ENCODE assay signal across 8 mouse cellular contexts in genomic region chr1:135374175-135374867, GRCm38 (mm10). TPM values are rescaled to one million over a fixed set of nuclear protein-coding genes. Genes with fewer than 3 reads are reported as not detected.
DNase-seq lines count a peak whose midpoint lies in the region; ATAC-seq and TF ChIP-seq lines count a peak whose summit lies in the region.

No protein-coding gene starts in this region.

- H3K4me3 ChIP-seq in liver, adult 2 months (ENCODE audit: insufficient read depth, low read depth, low read length): peak overlapping the region; percentile 55
- H3K4me3 ChIP-seq in brown adipose tissue, adult 24 weeks (ENCODE audit: insufficient read depth, low read depth, low read length): peak overlapping the region; percentile 62
- H3K4me3 ChIP-seq in forebrain, embryonic 16.5 days (replicated peaks; ENCODE audit: low read length): peak overlapping the region; percentile 88
- H3K4me3 ChIP-seq in kidney, embryonic 16.5 days (ENCODE audit: low read length): peak overlapping the region; percentile 72
- H3K4me3 ChIP-seq in midbrain, embryonic 16.5 days (ENCODE audit: low read depth, low read length): peak overlapping the region; percentile 86

- no peak for TF ChIP-seq POLR2A in liver, adult 2 months (IDR thresholded peaks at IDR 0.05; ENCODE audit: extremely low read depth, insufficient read depth, low read length)

- DNase-seq in liver, adult 2 months (ENCODE audit: extremely low read depth, low read depth, low spot score): no peak
- no peak for DNase-seq in liver
- no peak for DNase-seq in spleen, adult 12 weeks (ENCODE audit: low spot score)

- no peaks in the 10 kb centered on the region for H3K79me2 ChIP-seq in liver, adult 2 months (ENCODE audit: control insufficient read depth, insufficient read depth, low read length)

- H3K27ac ChIP-seq in liver, adult 2 months (replicated peaks; ENCODE audit: insufficient read depth, low read depth, low read length): no peak overlapping the region
- no peak overlapping the region for H3K27ac ChIP-seq in brown adipose tissue, adult 24 weeks (replicated peaks; ENCODE audit: low read depth, low read length)
- peak overlapping the region; percentile 56; the same call in 1 of the 2 replicates for H3K27ac ChIP-seq in forebrain, embryonic 16.5 days (ENCODE audit: low read length)
- H3K27ac ChIP-seq in kidney, embryonic 16.5 days (ENCODE audit: low read length): peak overlapping the region; percentile 75
- peak overlapping the region; percentile 82 for H3K27ac ChIP-seq in midbrain, embryonic 16.5 days (ENCODE audit: low read length)

- no peak for TF ChIP-seq CTCF in liver, adult 2 months (IDR thresholded peaks at IDR 0.05; ENCODE audit: low read depth, low read length)

- H3K4me1 ChIP-seq in liver, adult 2 months (ENCODE audit: control insufficient read depth, insufficient read depth, low read length): 0 out of 2 replicates have a peak, but pooled peaks cover 2% of the 10 kb centered on the region
- no peaks in the 10 kb centered on the region for H3K4me1 ChIP-seq in brown adipose tissue, adult 24 weeks (ENCODE audit: control insufficient read depth, insufficient read depth, insufficient read length, low read length)
- peaks cover 35% of the 10 kb centered on the region for H3K4me1 ChIP-seq in forebrain, embryonic 16.5 days (replicated peaks; ENCODE audit: control insufficient read depth, insufficient read depth, low read length)
- peaks cover 21% of the 10 kb centered on the region for H3K4me1 ChIP-seq in kidney, embryonic 16.5 days (ENCODE audit: insufficient read depth, low read length)
- peaks cover 33% of the 10 kb centered on the region for H3K4me1 ChIP-seq in midbrain, embryonic 16.5 days (ENCODE audit: control insufficient read depth, insufficient read depth, low read length)

- ATAC-seq in forebrain, embryonic 16.5 days: no peak
- no peak; the same call in 1 of the 2 replicates for ATAC-seq in kidney, embryonic 16.5 days (ENCODE audit: low FRiP score, low TSS enrichment)
- ATAC-seq in midbrain, embryonic 16.5 days: peak; percentile 50
- ATAC-seq in activated CD4-positive, CD25-positive, alpha-beta regulatory T cell, adult 4 months: no peak

- peak overlapping the region; percentile 72 for H3K4me2 ChIP-seq in forebrain, embryonic 16.5 days (ENCODE audit: low read length)
- H3K4me2 ChIP-seq in kidney, embryonic 16.5 days (replicated peaks; ENCODE audit: low read depth, low read length): peak overlapping the region; percentile 96
- H3K4me2 ChIP-seq in midbrain, embryonic 16.5 days (ENCODE audit: low read length): peak overlapping the region; percentile 76

- no peaks in the 10 kb centered on the region for H3K9me3 ChIP-seq in forebrain, embryonic 16.5 days (ENCODE audit: control insufficient read depth, low read length)
- no peaks in the 10 kb centered on the region for H3K9me3 ChIP-seq in kidney, embryonic 16.5 days (ENCODE audit: low read length)
- no peaks in the 10 kb centered on the region for H3K9me3 ChIP-seq in midbrain, embryonic 16.5 days (replicated peaks; ENCODE audit: control insufficient read depth, low read length, poor library complexity, severe bottlenecking)

- no peaks in the 10 kb centered on the region for H3K27me3 ChIP-seq in liver, adult 2 months (ENCODE audit: control insufficient read depth, insufficient read depth, low read length)
- H3K27me3 ChIP-seq in forebrain, embryonic 16.5 days (replicated peaks; ENCODE audit: control insufficient read depth, insufficient read depth, low read length): no peaks in the 10 kb centered on the region
- no peaks in the 10 kb centered on the region for H3K27me3 ChIP-seq in kidney, embryonic 16.5 days (ENCODE audit: insufficient read depth, low read length)
- H3K27me3 ChIP-seq in midbrain, embryonic 16.5 days (ENCODE audit: control insufficient read depth, insufficient read depth, low read depth, low read length): no peaks in the 10 kb centered on the region

- H3K36me3 ChIP-seq in liver, adult 2 months (ENCODE audit: control insufficient read depth, insufficient read depth, low read length): no peaks in the 10 kb centered on the region
- H3K36me3 ChIP-seq in forebrain, embryonic 16.5 days (ENCODE audit: control insufficient read depth, insufficient read depth): no peaks in the 10 kb centered on the region
- no peaks in the 10 kb centered on the region for H3K36me3 ChIP-seq in kidney, embryonic 16.5 days (ENCODE audit: insufficient read depth, low read length)
- H3K36me3 ChIP-seq in midbrain, embryonic 16.5 days (ENCODE audit: control insufficient read depth, insufficient read depth, low read length): no peaks in the 10 kb centered on the region; the same call in 1 of the 2 replicates

- 13% methylated on average over 19 of the region's 19 CpGs for WGBS in liver, adult 2 months
- WGBS in forebrain, embryonic 16.5 days: 2% methylated on average over 19 of the region's 19 CpGs
- under 1% methylated on average over 19 of the region's 19 CpGs for WGBS in kidney, embryonic 16.5 days
- WGBS in midbrain, embryonic 16.5 days: 2% methylated on average over 19 of the region's 19 CpGs

- H3K9ac ChIP-seq in liver, adult 2 months (ENCODE audit: low read depth, low read length): peak overlapping the region; percentile 50
- H3K9ac ChIP-seq in forebrain, embryonic 16.5 days (replicated peaks; ENCODE audit: low read depth, low read length): peak overlapping the region; percentile 96
- H3K9ac ChIP-seq in kidney, embryonic 16.5 days (replicated peaks; ENCODE audit: low read length): peak overlapping the region; percentile 86
- peak overlapping the region; percentile 97 for H3K9ac ChIP-seq in midbrain, embryonic 16.5 days (ENCODE audit: low read depth, low read length)

RNA-seq across cellular contexts. Expression of gene Shisa4, which starts 0.7 kb away (rescaled TPM):
- total RNA-seq in liver, adult 2 months (2014; rRNA removed): 0.18 and 0.47 TPM in 2 replicates
- polyA plus RNA-seq in liver, adult 2 months (2012; rRNA removed): 0.14 and 0.33 TPM in 2 replicates
- 2.1 and 3.2 TPM in 2 replicates for polyA plus RNA-seq in brown adipose tissue, adult 24 weeks (2012; ENCODE audit: insufficient read depth, insufficient read length, missing spikeins)
- polyA plus RNA-seq in forebrain, embryonic 16.5 days (2015; fragmentation: Nextera tagmentation; extraction: Ambion mirVana): 84.9 and 102 TPM in 2 replicates
- polyA plus RNA-seq in kidney, embryonic 16.5 days (2015; fragmentation: Nextera tagmentation; extraction: Ambion mirVana): 47.1 and 50.8 TPM in 2 replicates
- 109 and 119 TPM in 2 replicates for polyA plus RNA-seq in midbrain, embryonic 16.5 days (2015; fragmentation: Nextera tagmentation; extraction: Ambion mirVana)
- polyA plus RNA-seq in activated CD4-positive, CD25-positive, alpha-beta regulatory T cell, adult 4 months (2017; shearing (Covaris generic)): not detected

RNA-seq across cellular contexts. Expression of gene Lmod1, which starts 49.7 kb away (rescaled TPM):
- 0.09 and 0.13 TPM in 2 replicates for total RNA-seq in liver, adult 2 months (2014; rRNA removed)
- 0.16 and 0.17 TPM in 2 replicates for polyA plus RNA-seq in liver, adult 2 months (2012; rRNA removed)
- 1.8 and 2.1 TPM in 2 replicates for polyA plus RNA-seq in brown adipose tissue, adult 24 weeks (2012; ENCODE audit: insufficient read depth, insufficient read length, missing spikeins)
- polyA plus RNA-seq in forebrain, embryonic 16.5 days (2015; fragmentation: Nextera tagmentation; extraction: Ambion mirVana): 0.15 and 0.21 TPM in 2 replicates
- 1.8 and 2.9 TPM in 2 replicates for polyA plus RNA-seq in kidney, embryonic 16.5 days (2015; fragmentation: Nextera tagmentation; extraction: Ambion mirVana)
- 0.40 and 0.41 TPM in 2 replicates for polyA plus RNA-seq in midbrain, embryonic 16.5 days (2015; fragmentation: Nextera tagmentation; extraction: Ambion mirVana)
- polyA plus RNA-seq in activated CD4-positive, CD25-positive, alpha-beta regulatory T cell, adult 4 months (2017; shearing (Covaris generic)): not detected

RNA-seq across cellular contexts. Expression of gene Ipo9, which starts 56.0 kb away (rescaled TPM):
- total RNA-seq in liver, adult 2 months (2014; rRNA removed): 17.1 and 20.9 TPM in 2 replicates
- 27.2 and 29.5 TPM in 2 replicates for polyA plus RNA-seq in liver, adult 2 months (2012; rRNA removed)
- 24.2 and 40.7 TPM in 2 replicates for polyA plus RNA-seq in brown adipose tissue, adult 24 weeks (2012; ENCODE audit: insufficient read depth, insufficient read length, missing spikeins)
- 143 and 153 TPM in 2 replicates for polyA plus RNA-seq in forebrain, embryonic 16.5 days (2015; fragmentation: Nextera tagmentation; extraction: Ambion mirVana)
- 130 and 139 TPM in 2 replicates for polyA plus RNA-seq in kidney, embryonic 16.5 days (2015; fragmentation: Nextera tagmentation; extraction: Ambion mirVana)
- 111 and 112 TPM in 2 replicates for polyA plus RNA-seq in midbrain, embryonic 16.5 days (2015; fragmentation: Nextera tagmentation; extraction: Ambion mirVana)
- polyA plus RNA-seq in activated CD4-positive, CD25-positive, alpha-beta regulatory T cell, adult 4 months (2017; shearing (Covaris generic)): 10 to 100 TPM; 36.3 to 39.7 TPM

Comparison
In these comparisons a context has a peak if more than half of its experiments do, and no peak if none do; other contexts are left out.
1. H3K27ac ChIP-seq: peak in forebrain, embryonic 16.5 days (single experiment), kidney, embryonic 16.5 days (single experiment) and midbrain, embryonic 16.5 days (single experiment); none in liver, adult 2 months (single experiment) and brown adipose tissue, adult 24 weeks (single experiment).
2. RNA of gene Shisa4, which starts 0.7 kb away (polyA plus RNA-seq): 109 to 119 TPM in midbrain, embryonic 16.5 days, 84.9 to 102 TPM in forebrain, embryonic 16.5 days and 47.1 to 50.8 TPM in kidney, embryonic 16.5 days; 2.1 to 3.2 TPM in brown adipose tissue, adult 24 weeks, 0.14 to 0.33 TPM in liver, adult 2 months and not detected in activated CD4-positive, CD25-positive, alpha-beta regulatory T cell, adult 4 months; every median in the first group is over 10 times any median in the second.
3. Peak in every context shown above with its lines, with median percentiles within 50 percentile points of each other: H3K4me3 ChIP-seq, H3K9ac ChIP-seq and H3K4me2 ChIP-seq.